Mouse (Mus musculus) adrenal gland, adult (tissue): ENCODE results near the gene Vmn2r111.
"Not testable (repeated sequence)": the region's sequence is repeated elsewhere in the genome, so short reads cannot be mapped to it uniquely, and the experiment has no call there.

Source experiments
- DNase-seq, 2 experiments: peaks; one replicate each; pipeline ENCODE4 v3.0.0; 2022 to 2023; ENCODE audit warnings: low spot score in 1 of 2; ENCODE audit not compliant: inconsistent age in 2 of 2

Gene Vmn2r111

DNA sequence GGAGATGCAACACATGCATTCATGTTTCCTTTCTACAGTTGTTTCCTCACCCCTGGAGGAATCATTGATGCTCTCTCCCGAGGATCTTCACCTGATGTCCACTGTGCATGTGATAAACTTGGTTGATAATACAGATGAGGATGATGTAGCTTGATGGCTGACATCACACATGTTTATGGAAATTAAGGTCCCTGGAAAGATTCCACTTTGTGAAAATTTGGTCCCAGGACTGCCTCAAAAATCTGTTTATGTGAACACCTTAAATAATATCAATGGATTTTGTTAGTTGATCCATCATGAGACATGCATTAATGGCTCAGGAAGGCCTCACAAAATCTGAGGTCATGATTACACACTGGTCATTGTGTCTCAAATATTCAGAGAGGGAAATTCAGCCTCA lies at the start of gene Vmn2r111:
Vmn2r111 (minus strand) TSS at position 101 of the 400 bp plus-strand sequence.
- not testable (repeated sequence) for DNase-seq

DNA sequence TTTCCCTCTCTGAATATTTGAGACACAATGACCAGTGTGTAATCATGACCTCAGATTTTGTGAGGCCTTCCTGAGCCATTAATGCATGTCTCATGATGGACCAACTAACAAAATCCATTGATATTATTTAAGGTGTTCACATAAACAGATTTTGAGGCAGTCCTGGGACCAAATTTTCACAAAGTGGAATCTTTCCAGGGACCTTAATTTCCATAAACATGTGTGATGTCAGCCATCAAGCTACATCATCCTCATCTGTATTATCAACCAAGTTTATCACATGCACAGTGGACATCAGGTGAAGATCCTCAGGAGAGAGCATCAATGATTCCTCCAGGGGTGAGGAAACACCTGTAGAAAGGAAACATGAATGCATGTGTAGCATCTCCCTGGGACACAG lies 27.4 kb upstream of the Vmn2r111 start, which contains the start of gene Vmn2r112:
Vmn2r112 (plus strand) TSS at position 301 of the 400 bp plus-strand sequence.
- DNase-seq: not testable (repeated sequence)

GRCm38 (mm10) chr17:22520467-22520866 lies 52.8 kb downstream of the Vmn2r111 start:
- not testable (repeated sequence) for DNase-seq

DNA sequence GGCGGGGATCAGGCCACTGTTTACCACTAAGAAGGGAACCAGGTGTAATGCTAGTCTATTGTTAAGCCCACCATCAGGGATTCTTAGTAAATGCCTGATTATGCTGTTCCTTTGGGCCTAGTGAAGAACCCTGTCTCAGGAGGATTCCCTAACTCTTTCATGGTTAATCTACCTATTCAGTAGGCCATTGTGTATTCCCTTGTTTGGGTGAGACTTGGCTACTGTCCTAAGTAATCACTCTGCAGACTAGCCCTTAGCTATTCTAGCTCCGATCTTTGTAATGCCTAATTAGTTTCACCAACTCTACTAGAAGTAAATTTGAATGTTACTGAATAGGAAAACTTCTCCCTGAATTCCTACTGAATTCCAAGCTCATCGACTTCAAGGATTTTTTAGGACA lies 53.2 kb downstream of the Vmn2r111 start:
- DNase-seq: not testable (repeated sequence)

- DNase-seq: no peak
These were observed 76.2 kb downstream of the Vmn2r111 start for GRCm38 (mm10) chr17:22497120-22497519.
